Mouse (Mus musculus): ENCODE measurements around the gene Scaf4. TPM values are rescaled to one million over a fixed set of nuclear protein-coding genes. Genes with fewer than 3 reads are reported as not detected.
"Not testable (repeated sequence)": the region's sequence is repeated elsewhere in the genome, so short reads cannot be mapped to it uniquely, and the experiment has no call there.

Scaf4 gene
- total RNA-seq, 2 experiments from 2014 or later, result 18.5 to 64.0 TPM

DNA sequence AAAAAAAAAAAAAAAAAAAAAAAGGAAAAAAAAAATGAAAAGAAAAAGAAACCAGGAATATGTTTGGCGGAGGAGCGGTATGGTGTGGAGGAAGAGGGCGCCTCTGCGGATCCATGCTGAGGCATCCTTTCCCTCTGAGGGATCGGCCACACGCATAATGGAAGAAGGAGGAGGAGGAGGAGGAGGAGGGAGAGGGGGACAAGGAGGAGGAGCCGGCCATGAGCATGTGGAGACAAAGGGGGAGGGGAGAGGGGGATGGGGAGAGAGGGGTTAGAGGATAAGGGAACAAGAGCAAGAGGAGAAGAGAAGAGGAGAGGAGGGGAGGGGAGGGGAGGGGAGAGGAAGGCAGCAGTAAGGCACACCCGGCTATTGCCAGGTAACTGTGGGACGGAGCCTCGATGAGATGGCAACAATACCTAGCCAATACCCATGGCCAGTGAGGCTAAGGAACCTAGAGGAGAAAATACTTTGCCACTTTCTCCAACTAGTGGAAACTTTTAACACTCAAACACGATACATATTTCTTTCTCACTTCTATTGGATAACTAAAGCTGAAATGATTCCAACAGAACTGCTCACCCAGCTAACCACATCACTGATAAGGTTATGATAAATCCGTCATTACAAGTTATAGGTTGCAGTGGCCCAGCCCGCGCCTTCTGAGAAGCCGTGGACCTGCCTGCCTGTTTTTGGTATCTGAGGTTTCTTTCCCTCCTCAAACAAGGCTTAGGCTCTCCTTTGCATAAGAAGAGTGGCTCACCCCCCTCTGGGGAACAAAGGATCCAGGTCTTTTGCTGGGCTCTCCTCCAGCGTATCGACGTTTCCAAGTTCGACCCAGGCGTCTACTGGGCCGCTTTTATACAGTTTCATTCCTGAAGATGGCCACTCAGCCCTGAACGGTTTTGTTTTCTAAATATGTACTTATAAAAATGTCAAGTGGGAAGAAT lies 13.4 kb upstream of the Scaf4 start:
- ATAC-seq (replicated peaks; ENCODE audit: poor library complexity), result peak; percentile 42; the same call in 1 of the 2 replicates

DNA sequence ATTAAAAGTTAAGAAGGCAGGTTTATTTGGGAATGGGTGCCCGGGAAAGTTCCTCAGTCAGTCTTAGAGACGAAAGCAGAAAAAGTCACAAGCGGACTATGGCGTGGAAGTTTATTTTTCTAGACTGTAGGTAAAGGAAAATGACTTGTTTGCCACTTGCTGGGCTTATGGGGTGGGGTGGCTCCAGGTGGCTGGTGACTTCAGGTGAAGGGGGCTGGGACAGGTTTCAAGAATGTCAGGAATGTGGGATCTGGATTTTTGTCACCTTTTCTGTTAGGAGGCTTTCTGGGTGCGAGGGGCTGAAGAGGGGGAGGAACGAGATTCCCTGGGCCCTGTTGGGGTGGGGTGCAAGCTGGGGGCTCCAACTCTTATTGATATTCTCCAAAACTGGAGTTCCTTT lies 7.4 kb upstream of the Scaf4 start:
- ATAC-seq (replicated peaks; ENCODE audit: poor library complexity), result no peak

DNA sequence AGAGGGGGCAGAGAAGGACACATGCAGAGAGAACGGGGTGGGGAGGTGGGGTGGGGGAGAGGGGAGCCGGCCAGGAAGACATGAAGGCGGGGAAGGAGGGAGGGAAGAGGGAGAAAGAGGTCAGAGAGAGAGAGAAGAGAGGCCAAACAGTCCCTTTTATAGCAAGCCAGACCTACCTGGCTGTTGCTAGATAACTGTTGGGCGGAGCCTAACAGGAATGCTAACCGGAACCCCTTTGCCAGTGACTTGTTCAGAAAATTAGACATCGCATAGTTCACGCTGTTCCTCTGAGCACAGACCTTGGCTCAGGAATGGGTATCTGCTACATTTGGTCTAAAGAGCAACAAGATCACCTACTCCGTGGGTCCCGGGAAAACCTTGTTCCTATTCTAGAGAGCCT lies 6.7 kb upstream of the Scaf4 start:
- ATAC-seq (replicated peaks; ENCODE audit: poor library complexity), result no peak

DNA sequence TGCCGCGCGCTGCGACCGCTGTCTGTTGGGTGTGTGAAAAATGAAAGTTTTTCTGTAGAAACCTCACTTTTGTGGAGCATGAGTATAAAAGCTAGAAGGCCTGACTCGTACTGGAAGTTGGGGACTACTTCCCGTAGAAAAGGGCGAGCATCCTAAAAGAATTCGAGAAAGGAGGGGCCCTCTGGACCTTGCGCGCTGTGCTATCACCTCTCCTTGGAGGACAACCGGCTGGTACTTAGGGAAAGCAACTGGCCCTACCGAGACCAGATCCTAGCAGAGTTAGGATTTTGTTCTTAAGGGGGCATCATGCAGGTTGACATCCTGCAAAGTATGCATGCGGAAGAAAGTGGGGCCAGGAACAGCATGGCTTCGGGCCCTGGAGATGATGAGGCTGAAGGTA lies 613 bp upstream of the Scaf4 start:
- 0 out of 2 replicates have a peak, but pooled peaks have one; percentile 0 for ATAC-seq (replicated peaks; ENCODE audit: poor library complexity)

DNA sequence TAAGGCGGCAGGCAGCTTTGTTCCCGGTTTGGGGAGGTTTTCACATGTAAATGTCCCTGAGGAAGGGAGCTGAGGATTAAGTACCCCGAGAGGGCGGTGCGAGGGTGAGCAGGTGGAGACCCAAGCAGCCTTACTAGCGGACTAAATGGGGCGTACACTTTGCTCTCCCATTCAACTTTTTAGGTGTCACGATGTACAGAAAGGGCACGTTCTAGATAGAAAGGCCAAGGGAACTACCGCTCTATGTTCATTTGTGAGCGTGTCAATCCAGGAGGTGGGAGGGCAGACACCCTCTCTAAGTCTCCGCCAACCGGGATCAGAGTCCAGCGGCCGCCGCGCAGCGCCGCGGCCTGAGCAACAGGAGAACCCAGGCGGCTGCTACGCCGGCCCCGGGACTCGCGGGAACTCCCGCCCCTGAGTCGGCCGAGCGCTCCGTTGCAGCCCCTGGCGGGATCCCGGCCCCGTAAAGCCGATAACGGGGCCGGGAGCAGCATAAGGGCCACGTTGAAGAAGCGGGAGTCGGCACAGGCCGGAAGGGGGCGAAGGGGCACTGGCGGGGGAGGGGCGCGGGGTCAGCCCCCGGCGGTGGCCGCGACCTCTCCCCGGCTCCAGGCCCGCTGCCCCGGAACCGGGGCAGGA lies 918 bp downstream of the Scaf4 start:
- ATAC-seq (replicated peaks; ENCODE audit: poor library complexity), result peak; percentile 10

DNA sequence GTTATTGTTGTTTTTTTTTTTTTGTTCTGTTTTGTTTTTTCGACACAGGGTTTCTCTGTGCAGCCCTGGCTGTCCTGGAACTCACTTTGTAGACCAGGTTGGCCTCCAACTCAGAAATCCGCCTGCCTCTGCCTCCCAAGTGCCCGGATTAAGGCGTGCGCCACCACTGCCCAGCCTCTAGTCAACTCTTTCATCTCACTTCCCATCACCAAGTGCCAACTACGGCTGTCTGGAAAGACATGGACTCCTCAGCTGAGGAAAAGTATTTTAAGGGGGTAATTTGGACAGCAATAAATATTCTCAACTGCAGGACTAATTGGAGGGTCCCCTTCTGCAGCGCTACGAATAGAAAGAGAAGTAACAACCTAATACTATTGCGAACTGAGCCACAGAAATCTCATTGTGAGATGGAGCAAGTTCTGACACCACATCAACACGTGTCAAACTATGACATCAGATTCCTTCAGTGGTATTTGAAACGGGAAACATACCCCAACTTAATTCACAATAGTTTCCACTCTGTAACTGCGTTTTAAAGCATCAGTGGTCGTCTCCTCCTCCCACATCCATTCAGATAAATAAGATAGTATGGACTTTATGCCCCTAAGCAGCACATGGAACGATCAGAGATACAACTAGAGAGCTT lies 1.6 kb downstream of the Scaf4 start:
- ATAC-seq (replicated peaks; ENCODE audit: poor library complexity), result peak; percentile 40

DNA sequence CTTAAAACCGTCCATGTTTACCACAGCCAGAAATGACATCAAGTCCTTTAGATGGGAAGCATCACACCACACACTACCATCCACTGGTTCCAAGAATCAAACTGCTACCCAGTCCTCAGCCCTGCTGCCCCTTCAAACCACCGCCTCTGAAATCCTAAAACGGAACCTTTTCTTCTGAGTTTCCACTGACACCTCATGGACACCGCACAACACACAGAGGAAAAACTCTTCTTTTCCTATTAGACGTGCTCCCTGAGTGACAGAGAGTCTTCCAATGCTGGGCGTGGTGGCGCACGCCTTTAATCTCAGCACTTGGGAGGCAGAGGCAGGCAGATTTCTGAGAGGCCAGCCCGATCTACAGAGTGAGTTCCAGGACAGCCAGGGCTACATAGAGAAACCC lies 2.9 kb downstream of the Scaf4 start:
- no peak for ATAC-seq (replicated peaks; ENCODE audit: poor library complexity)

DNA sequence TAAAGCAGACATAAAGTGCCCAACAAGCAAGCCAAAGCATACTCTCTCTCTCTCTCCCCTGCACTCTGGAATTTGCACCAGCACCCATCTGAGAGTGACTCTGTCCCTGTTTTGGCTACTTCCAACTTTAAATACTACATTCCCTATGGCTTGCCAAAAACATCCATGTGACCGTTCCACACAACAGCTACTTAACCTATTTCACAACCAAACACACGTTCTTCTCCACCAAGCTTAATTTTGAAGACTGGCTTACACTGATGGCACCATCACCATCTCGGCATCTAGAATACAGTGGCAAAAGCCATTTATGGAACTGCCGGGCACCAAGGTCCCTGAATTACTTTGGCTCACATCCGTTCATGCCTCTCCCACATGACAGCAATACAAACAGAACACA lies 3.3 kb downstream of the Scaf4 start:
- ATAC-seq (replicated peaks; ENCODE audit: poor library complexity), result no peak

DNA sequence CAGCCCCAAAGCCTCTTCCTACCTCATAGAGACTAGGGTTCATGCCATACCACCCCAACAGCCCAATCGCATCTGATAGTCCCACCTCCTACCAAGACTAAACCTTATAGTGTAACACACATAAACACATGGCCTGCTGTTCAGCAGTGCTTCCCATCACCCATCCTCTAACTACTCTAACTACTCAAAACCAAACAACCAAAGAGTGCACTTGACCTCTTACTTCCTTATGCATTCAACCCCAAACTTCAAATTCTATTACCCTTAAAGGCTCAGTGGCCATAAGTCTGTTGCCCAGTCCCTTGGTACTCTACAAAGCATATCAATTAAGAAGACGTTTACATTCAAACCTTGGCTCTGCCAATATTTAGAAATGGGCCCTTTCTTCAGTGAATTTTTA lies 3.8 kb downstream of the Scaf4 start:
- no peak for ATAC-seq (replicated peaks; ENCODE audit: poor library complexity)

DNA sequence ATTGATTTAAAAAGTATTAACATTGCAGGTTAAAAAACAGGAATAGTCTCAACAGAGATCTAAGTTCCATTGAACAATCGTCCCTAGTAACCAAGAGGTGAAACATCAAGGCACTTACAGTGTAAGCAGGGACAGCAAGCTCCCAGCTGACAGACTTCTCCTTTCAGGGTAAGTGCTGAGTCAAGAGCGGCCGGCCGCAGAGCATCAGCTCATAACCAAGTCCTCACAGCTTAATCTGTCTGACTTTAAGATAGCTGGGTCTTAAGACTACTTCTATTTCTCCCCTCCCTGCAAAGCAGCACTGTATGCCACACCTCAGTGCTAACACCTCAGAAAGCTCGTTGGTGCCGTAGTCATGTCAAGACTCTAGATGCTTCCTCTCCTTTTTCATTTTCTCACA lies 5.2 kb downstream of the Scaf4 start:
- peak; percentile 66 for ATAC-seq (replicated peaks; ENCODE audit: poor library complexity)

DNA sequence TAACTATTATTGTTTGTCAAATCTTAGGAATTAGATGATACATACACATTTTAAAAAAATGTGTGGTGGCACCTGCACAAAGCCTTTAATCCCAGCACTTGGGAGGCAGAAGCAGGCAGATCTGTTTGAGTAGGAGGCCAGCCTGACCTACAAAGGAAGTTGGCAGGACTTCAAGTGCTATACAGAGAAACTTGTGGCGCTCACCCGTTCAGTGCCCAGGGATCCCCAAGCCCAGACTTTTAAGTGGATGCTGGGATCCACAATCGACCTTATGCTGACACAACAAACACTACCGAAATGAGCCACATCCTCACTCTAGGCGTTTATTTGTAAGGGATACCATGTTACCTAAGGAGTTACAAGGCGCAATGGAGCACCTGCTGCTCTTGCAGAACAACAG lies 8.8 kb downstream of the Scaf4 start:
- no peak for ATAC-seq (replicated peaks; ENCODE audit: poor library complexity)

DNA sequence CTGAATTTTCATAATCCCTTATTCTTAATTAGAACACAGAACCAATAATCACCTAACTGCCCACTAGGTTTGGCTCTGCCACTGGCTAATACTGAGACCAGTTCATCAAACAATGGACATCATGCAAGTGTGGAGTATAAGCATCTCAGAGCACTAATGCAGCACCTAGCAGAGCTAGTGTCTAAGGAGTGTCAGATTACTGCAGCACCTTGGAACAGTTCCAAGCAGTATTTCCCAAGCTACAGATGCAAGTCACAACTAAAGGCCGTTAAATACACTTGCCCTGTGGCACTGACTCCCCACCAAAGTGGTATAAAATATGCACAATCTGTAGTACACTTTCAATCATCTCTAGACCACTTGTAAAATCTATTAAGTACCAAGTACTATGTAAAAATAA lies 17.7 kb downstream of the Scaf4 start:
- ATAC-seq (replicated peaks; ENCODE audit: poor library complexity), result peak; percentile 61

DNA sequence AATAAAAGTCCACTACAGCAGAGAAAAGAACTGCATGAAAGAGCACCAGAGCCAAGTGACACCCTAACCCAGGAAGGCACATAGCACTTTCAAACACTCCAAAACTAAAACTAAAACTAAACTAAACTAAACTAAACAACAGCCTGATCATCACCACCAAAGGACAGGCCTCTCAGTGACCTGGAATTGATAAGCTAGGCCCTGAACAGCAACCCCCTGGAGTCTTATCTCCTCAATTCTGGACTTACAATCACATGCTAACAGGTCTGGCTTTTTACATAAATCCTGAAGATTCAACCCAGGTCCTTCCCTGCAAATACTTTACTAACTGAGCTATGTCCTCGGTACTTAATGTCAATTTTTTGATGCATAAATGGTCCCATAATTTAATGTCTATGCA lies 19.2 kb downstream of the Scaf4 start:
- ATAC-seq (replicated peaks; ENCODE audit: poor library complexity), result peak; percentile 47

DNA sequence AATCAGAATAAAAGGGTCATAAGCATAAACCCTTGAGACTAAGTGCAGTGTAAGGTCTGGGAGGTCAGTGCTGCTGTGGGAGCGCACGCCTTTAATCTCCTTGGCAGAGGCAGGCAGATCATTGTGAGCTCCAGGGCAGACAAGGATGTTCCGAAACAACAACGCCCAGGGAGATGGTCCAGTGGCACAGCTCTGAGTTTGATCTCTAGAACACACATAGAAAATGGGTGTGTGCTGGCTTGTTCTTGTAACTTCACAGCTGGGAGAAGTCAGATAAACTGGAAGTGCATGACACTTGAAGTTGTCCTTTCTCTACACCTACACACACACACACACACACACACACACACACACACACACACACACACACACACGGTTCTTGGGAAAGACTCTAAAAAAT lies 20.3 kb downstream of the Scaf4 start:
- ATAC-seq (replicated peaks; ENCODE audit: poor library complexity), result peak; percentile 56

DNA sequence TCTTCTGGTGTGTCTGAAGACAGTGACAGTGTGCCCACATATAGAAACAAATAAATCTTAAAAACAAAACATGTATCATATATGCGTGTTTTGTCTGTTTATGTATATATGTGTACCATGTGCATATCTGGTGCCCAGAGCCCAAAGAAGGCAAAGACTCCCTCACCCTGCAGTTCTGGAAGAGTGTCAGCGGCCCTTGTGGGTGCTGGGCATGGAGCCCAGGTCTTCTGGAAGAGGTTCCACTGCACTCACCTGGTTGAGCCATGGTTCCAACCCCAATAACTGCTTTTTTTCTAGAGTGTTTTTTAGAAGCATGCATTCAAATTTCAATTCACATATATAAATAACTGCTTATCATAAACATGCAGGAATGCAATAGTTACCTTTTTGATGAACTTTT lies 22.5 kb downstream of the Scaf4 start:
- no peak for ATAC-seq (replicated peaks; ENCODE audit: poor library complexity)

DNA sequence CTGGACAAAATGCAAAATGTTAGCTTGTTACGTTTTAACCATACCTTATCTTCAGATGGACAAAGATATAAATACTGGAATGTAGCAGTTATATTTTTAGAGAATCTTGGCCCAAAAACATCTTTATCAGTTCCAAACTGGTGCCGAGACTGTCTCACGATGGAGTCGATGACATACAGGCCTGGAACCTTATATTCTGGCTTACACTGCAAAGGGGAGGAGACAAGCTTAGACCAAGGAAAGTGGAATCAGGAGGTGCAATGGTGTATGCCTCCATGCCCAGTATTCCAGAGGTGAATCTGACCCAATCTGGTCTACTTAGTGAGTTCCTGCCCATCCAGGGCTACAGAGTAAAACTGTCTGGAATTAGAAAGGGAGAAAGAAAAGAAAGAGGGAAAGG lies 24.2 kb downstream of the Scaf4 start:
- ATAC-seq (replicated peaks; ENCODE audit: poor library complexity), result no peak

DNA sequence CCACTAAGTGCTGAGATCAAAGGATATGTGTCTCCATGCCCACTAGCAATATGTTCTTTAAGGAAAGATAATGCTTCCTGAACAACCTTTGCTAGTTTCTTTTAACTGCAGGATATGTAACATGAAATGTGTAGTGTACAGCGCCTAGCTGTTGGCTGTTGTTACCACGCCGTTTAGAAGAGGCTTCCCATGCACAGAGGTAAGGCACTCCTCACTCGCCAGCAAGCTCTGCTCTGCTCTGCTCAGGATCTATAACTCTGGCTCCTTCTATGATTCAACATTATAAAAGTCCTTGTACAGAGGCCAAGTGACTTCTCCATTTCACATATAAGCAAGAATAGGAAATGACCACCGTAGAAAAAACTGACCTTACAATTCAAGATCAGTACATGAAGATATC lies 24.7 kb downstream of the Scaf4 start:
- ATAC-seq (replicated peaks; ENCODE audit: poor library complexity), result no peak

DNA sequence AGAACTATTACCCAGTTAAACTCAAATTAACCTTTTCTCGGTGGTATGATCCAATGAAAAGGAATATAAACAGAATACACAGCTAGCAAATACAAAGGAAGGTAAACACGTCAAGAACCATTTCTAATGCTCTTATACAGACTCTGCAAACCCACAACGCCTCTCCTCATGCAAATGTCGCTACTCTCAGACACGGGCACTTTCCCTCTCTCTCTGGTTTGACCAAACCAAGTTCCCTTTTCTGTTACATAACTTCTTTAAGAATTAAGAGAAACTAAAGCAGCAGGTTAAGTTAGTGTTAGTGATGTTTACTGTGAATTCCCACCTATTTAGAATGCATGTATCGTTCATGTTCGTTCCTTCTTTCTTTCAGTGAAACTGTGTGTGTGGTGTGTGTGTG lies 25.4 kb downstream of the Scaf4 start:
- ATAC-seq (replicated peaks; ENCODE audit: poor library complexity), result peak; percentile 56

DNA sequence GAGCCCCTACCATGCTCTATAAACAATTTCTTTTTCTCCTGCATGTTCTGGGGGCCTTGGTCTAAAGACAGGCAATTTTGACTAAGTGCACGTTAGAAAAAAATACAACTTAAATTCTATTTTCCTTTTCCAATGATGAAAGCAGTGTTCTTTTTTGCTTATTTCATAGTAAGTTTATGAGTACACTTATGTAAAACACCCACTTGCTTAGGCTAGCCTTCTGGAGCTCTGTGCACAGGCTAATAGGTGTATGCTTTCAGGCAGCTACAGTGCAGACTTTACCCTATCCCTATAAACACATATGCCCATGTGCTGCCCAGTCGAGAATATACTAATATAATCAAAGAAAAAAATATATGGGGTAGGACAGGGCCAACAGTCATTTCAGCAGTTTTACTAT lies 31.8 kb downstream of the Scaf4 start:
- no peak for ATAC-seq (replicated peaks; ENCODE audit: poor library complexity)

DNA sequence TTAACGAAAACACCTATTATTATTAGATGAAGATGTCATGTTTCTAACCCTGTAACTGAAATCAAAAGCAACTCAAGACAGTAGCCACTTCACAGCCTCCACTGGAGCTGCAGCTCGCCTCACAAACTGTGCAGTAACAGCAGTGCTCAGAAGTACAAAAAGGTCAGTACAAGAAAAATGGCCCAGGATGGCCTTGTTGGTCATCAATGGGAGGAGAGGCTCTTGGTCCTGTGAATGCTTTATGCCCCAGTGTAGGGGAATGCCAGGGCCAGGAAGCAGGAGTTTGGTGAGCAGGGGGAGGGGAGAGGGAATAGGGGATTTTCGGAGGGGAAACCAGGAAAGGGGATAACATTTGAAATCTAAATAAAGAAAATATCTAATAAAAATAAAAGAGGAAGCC lies 33.0 kb downstream of the Scaf4 start:
- ATAC-seq (replicated peaks; ENCODE audit: poor library complexity), result not testable (repeated sequence)

DNA sequence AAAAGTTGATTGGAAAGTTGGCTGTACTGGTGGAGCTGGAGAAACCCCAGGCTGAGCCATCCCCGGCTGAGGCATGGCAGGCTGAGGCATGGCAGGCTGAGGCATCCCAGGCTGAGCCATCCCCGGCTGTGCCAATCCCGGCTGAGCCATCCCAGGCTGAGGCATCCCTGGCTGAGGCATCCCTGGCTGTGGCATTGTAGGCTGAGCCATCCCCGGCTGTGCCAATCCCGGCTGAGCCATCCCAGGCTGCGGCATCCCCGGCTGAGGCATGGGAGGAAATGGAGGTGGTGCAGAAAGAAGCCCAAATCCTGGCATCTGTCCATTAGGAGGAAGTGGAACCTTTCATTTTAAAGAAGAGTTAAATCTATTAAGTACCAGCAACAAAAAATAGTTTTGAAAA lies 34.2 kb downstream of the Scaf4 start:
- ATAC-seq (replicated peaks; ENCODE audit: poor library complexity), result no peak
